Mouse (Mus musculus): ENCODE data around the gene Mkln1. TPM values are rescaled to one million over a fixed set of nuclear protein-coding genes. Genes with fewer than 3 reads are reported as not detected.

Mkln1 gene
- polyA plus RNA-seq, 1 experiment from 2014 or later = 214 TPM

- 53% methylated on average over 7 of the region's 7 CpGs for WGBS
- H3K9ac ChIP-seq (replicated peaks; ENCODE audit: low read length) = no peak overlapping the region
- peaks cover 11% of the 10 kb centered on the region for H3K4me1 ChIP-seq (ENCODE audit: insufficient read depth, low read length)
These were observed 122.1 kb downstream of the Mkln1 start for GRCm38 (mm10) chr6:31520486-31521215.

GRCm38 (mm10) chr6:31521491-31522355 is 123.2 kb downstream of the Mkln1 start:
- ATAC-seq (ENCODE audit: low FRiP score, low TSS enrichment) = no peak
- 83% methylated on average over 8 of the region's 8 CpGs for WGBS
- Histone ChIP-seq H3K27ac (ENCODE audit: low read length) (no peak overlapping the region), H3K9ac (replicated peaks; ENCODE audit: low read length) (no peak overlapping the region), H3K36me3 (ENCODE audit: insufficient read depth, low read length) (no peaks in the 10 kb centered on the region; the same call in 1 of the 2 replicates), H3K27me3 (ENCODE audit: insufficient read depth, low read length) (no peaks in the 10 kb centered on the region), H3K4me3 (ENCODE audit: low read length) (no peak overlapping the region), H3K4me1 (ENCODE audit: insufficient read depth, low read length) (peaks cover 11% of the 10 kb centered on the region), H3K9me3 (ENCODE audit: low read length) (no peaks in the 10 kb centered on the region), H3K4me2 (replicated peaks; ENCODE audit: low read depth, low read length) (no peak overlapping the region)

More at GRCm38 (mm10) chr6:31520486-31521215, 122.1 kb downstream of the Mkln1 start:
- Histone ChIP-seq H3K4me2 (replicated peaks; ENCODE audit: low read depth, low read length) (no peak overlapping the region), H3K27ac (ENCODE audit: low read length) (no peak overlapping the region), H3K4me3 (ENCODE audit: low read length) (no peak overlapping the region), H3K9me3 (ENCODE audit: low read length) (no peaks in the 10 kb centered on the region), H3K27me3 (ENCODE audit: insufficient read depth, low read length) (no peaks in the 10 kb centered on the region), H3K36me3 (ENCODE audit: insufficient read depth, low read length) (no peaks in the 10 kb centered on the region; the same call in 1 of the 2 replicates)
- no peak for ATAC-seq (ENCODE audit: low FRiP score, low TSS enrichment)

- ATAC-seq (ENCODE audit: low FRiP score, low TSS enrichment) = no peak
- Histone ChIP-seq H3K4me2 (replicated peaks; ENCODE audit: low read depth, low read length) (no peak overlapping the region), H3K36me3 (ENCODE audit: insufficient read depth, low read length) (no peaks in the 10 kb centered on the region; the same call in 1 of the 2 replicates), H3K27ac (ENCODE audit: low read length) (no peak overlapping the region), H3K9me3 (ENCODE audit: low read length) (no peaks in the 10 kb centered on the region), H3K4me1 (ENCODE audit: insufficient read depth, low read length) (peaks cover 7% of the 10 kb centered on the region; the same call in 1 of the 2 replicates), H3K27me3 (ENCODE audit: insufficient read depth, low read length) (no peaks in the 10 kb centered on the region), H3K4me3 (ENCODE audit: low read length) (no peak overlapping the region), H3K9ac (replicated peaks; ENCODE audit: low read length) (no peak overlapping the region)
- WGBS = 88% methylated on average over 4 of the region's 4 CpGs
These were observed 123.9 kb downstream of the Mkln1 start for GRCm38 (mm10) chr6:31522478-31522877.

- H3K9me3 ChIP-seq (ENCODE audit: low read length) = no peaks in the 10 kb centered on the region
- no peak overlapping the region for H3K27ac ChIP-seq (ENCODE audit: low read length)
- no peak overlapping the region for H3K4me2 ChIP-seq (replicated peaks; ENCODE audit: low read depth, low read length)
- 49% methylated on average over 5 of the region's 5 CpGs for WGBS
- 0 out of 2 replicates have a peak, but pooled peaks cover under 1% of the 10 kb centered on the region for H3K4me1 ChIP-seq (ENCODE audit: insufficient read depth, low read length)
- H3K36me3 ChIP-seq (ENCODE audit: insufficient read depth, low read length) = no peaks in the 10 kb centered on the region; the same call in 1 of the 2 replicates
- no peaks in the 10 kb centered on the region for H3K27me3 ChIP-seq (ENCODE audit: insufficient read depth, low read length)
- H3K9ac ChIP-seq (replicated peaks; ENCODE audit: low read length) = no peak overlapping the region
- ATAC-seq (ENCODE audit: low FRiP score, low TSS enrichment) = no peak
- no peak overlapping the region for H3K4me3 ChIP-seq (ENCODE audit: low read length)
These were observed 124.5 kb downstream of the Mkln1 start for GRCm38 (mm10) chr6:31523039-31523438.

GRCm38 (mm10) chr6:31523657-31524056 is 125.1 kb downstream of the Mkln1 start:
- Histone ChIP-seq H3K27me3 (ENCODE audit: insufficient read depth, low read length) (no peaks in the 10 kb centered on the region), H3K9ac (replicated peaks; ENCODE audit: low read length) (no peak overlapping the region), H3K36me3 (ENCODE audit: insufficient read depth, low read length) (no peaks in the 10 kb centered on the region; the same call in 1 of the 2 replicates), H3K4me3 (ENCODE audit: low read length) (no peak overlapping the region), H3K4me2 (replicated peaks; ENCODE audit: low read depth, low read length) (no peak overlapping the region), H3K9me3 (ENCODE audit: low read length) (no peaks in the 10 kb centered on the region), H3K27ac (ENCODE audit: low read length) (no peak overlapping the region), H3K4me1 (ENCODE audit: insufficient read depth, low read length) (no peaks in the 10 kb centered on the region)
- ATAC-seq (ENCODE audit: low FRiP score, low TSS enrichment) = no peak
- 78% methylated on average over 4 of the region's 4 CpGs for WGBS

- Histone ChIP-seq H3K4me2 (replicated peaks; ENCODE audit: low read depth, low read length) (no peak overlapping the region), H3K27ac (ENCODE audit: low read length) (no peak overlapping the region), H3K36me3 (ENCODE audit: insufficient read depth, low read length) (no peaks in the 10 kb centered on the region; the same call in 1 of the 2 replicates), H3K4me1 (ENCODE audit: insufficient read depth, low read length) (no peaks in the 10 kb centered on the region), H3K27me3 (ENCODE audit: insufficient read depth, low read length) (no peaks in the 10 kb centered on the region), H3K4me3 (ENCODE audit: low read length) (no peak overlapping the region), H3K9ac (replicated peaks; ENCODE audit: low read length) (no peak overlapping the region), H3K9me3 (ENCODE audit: low read length) (no peaks in the 10 kb centered on the region)
- 86% methylated on average over 13 of the region's 13 CpGs for WGBS
- no peak for ATAC-seq (ENCODE audit: low FRiP score, low TSS enrichment)
These were observed 125.6 kb downstream of the Mkln1 start for GRCm38 (mm10) chr6:31524121-31524520.

GRCm38 (mm10) chr6:31524647-31525046 is 126.1 kb downstream of the Mkln1 start:
- ATAC-seq (ENCODE audit: low FRiP score, low TSS enrichment) = no peak
- Histone ChIP-seq H3K4me2 (replicated peaks; ENCODE audit: low read depth, low read length) (no peak overlapping the region), H3K4me1 (ENCODE audit: insufficient read depth, low read length) (no peaks in the 10 kb centered on the region), H3K9me3 (ENCODE audit: low read length) (no peaks in the 10 kb centered on the region), H3K27ac (ENCODE audit: low read length) (no peak overlapping the region), H3K4me3 (ENCODE audit: low read length) (no peak overlapping the region), H3K27me3 (ENCODE audit: insufficient read depth, low read length) (no peaks in the 10 kb centered on the region), H3K36me3 (ENCODE audit: insufficient read depth, low read length) (no peaks in the 10 kb centered on the region; the same call in 1 of the 2 replicates), H3K9ac (replicated peaks; ENCODE audit: low read length) (no peak overlapping the region)
- WGBS = 74% methylated on average over 8 of the region's 8 CpGs

GRCm38 (mm10) chr6:31525231-31525900 is 126.8 kb downstream of the Mkln1 start:
- H3K4me2 ChIP-seq (replicated peaks; ENCODE audit: low read depth, low read length) = no peak overlapping the region
- H3K27ac ChIP-seq (ENCODE audit: low read length) = no peak overlapping the region
- no peaks in the 10 kb centered on the region for H3K9me3 ChIP-seq (ENCODE audit: low read length)
- WGBS = 67% methylated on average over 6 of the region's 6 CpGs
- no peak overlapping the region for H3K4me3 ChIP-seq (ENCODE audit: low read length)
- peak; percentile 73 for ATAC-seq (ENCODE audit: low FRiP score, low TSS enrichment)
- no peaks in the 10 kb centered on the region for H3K27me3 ChIP-seq (ENCODE audit: insufficient read depth, low read length)
- H3K9ac ChIP-seq (replicated peaks; ENCODE audit: low read length) = no peak overlapping the region
- no peaks in the 10 kb centered on the region for H3K4me1 ChIP-seq (ENCODE audit: insufficient read depth, low read length)
- H3K36me3 ChIP-seq (ENCODE audit: insufficient read depth, low read length) = no peaks in the 10 kb centered on the region; the same call in 1 of the 2 replicates

GRCm38 (mm10) chr6:31526929-31527328 is 128.4 kb downstream of the Mkln1 start:
- H3K9me3 ChIP-seq (ENCODE audit: low read length) = no peaks in the 10 kb centered on the region
- 79% methylated on average over 5 of the region's 5 CpGs for WGBS
- no peak overlapping the region for H3K27ac ChIP-seq (ENCODE audit: low read length)
- 0 out of 2 replicates have a peak overlapping the region, but pooled peaks have one; percentile 6 for H3K9ac ChIP-seq (replicated peaks; ENCODE audit: low read length)
- H3K4me1 ChIP-seq (ENCODE audit: insufficient read depth, low read length) = no peaks in the 10 kb centered on the region
- no peak for ATAC-seq (ENCODE audit: low FRiP score, low TSS enrichment)
- H3K36me3 ChIP-seq (ENCODE audit: insufficient read depth, low read length) = no peaks in the 10 kb centered on the region; the same call in 1 of the 2 replicates
- no peak overlapping the region for H3K4me2 ChIP-seq (replicated peaks; ENCODE audit: low read depth, low read length)
- H3K27me3 ChIP-seq (ENCODE audit: insufficient read depth, low read length) = no peaks in the 10 kb centered on the region
- no peak overlapping the region for H3K4me3 ChIP-seq (ENCODE audit: low read length)

All from kidney, embryonic 16.5 days (tissue).